Mouse (Mus musculus) heart, postnatal 10 days (tissue): ENCODE measurements at regions not wholly inside any gene's neighbourhood (a gene's known extent, or its start where the extent isn't known, plus 50 kb on each side); places are given as distances from the start of the nearest gene placed in this dataset.

Experiments used
- DNase-seq, 2 experiments: peaks; one replicate each; pipeline ENCODE4 v3.0.0; 2021
- intact Hi-C: fragments of 180-260 bp; cut with DNase I; formaldehyde crosslinking; loops from one replicate; pipeline ENCODE4 v1.15.1; 2025

DNA sequence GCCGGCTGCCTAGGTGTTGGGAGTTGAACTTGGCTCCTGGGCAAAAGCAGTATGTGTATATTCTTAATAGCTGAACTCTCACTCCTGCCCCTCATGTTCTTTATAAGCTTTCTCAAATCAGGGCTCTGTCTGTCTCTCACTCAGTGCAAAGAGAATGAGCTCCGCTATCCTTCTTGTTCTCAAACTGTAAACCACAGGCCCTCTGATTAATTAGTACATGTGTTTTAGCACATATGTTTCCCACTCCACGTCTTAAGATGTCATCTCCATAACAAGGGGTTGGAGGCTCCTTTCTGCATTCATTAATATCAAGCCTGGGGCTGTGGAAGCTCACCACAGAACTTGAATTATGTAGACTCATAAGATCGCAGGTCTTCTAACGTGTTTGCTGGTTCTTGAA lies 104.7 kb downstream of the Nsun3 start:
- intact Hi-C loops: no loop called here
- DNase-seq: no peak

GRCm38 (mm10) chr16:62676815-62677214 lies 109.8 kb downstream of the Nsun3 start:
- intact Hi-C loops: no loop called here
- no peak for DNase-seq

GRCm38 (mm10) chr16:62657383-62657782 lies 129.2 kb downstream of the Nsun3 start:
- intact Hi-C loops: no loop called here
- no peak for DNase-seq

GRCm38 (mm10) chr16:62654436-62654835 lies 132.2 kb downstream of the Nsun3 start:
- no peak for DNase-seq
- intact Hi-C loops: no loop called here

DNA sequence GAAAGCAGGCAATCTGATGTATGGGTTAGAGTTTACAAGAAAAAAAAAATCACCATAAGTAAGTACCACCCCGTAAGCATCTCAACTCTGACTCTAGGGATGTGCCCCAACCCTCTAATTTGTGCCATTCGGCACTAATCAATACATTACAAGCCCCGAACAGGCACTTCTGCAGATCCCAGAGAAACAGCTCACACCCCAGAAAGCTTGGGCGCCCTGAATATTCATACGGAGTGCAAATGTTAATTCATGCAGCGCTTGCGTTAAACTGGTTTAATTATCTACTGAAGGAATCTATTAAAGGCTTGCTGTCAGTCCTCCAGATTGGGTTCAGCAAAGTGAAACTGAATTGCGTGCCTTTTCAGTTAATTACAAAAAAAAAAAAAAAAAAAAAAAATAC lies 132.8 kb downstream of the Nsun3 start:
- intact Hi-C loops: no loop called here

GRCm38 (mm10) chr16:62652769-62653465 lies 133.7 kb downstream of the Nsun3 start:
- intact Hi-C loops: no loop called here
- no peak for DNase-seq

More for the DNA sequence above, 132.8 kb downstream of the Nsun3 start:
- no peak for DNase-seq

DNA sequence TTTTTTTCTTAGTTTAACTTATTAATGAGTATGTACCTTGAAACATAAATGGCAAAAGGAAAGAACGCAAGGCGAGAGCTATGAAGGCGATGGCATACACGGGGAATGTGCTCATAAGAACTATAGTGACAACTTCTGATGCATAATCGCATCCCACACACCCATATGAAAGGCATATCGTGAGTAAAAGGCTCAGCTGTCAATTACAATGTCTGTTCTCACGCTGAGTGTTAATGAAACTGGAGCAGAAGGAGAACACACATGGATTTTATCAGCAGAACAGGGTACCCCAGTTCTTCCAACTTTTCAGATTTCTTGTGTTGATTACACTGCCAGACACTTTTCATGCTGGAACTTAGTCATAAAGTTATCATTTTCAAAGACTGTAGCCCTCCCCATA lies 135.8 kb downstream of the Nsun3 start:
- DNase-seq: no peak
- intact Hi-C loops: no loop called here

DNA sequence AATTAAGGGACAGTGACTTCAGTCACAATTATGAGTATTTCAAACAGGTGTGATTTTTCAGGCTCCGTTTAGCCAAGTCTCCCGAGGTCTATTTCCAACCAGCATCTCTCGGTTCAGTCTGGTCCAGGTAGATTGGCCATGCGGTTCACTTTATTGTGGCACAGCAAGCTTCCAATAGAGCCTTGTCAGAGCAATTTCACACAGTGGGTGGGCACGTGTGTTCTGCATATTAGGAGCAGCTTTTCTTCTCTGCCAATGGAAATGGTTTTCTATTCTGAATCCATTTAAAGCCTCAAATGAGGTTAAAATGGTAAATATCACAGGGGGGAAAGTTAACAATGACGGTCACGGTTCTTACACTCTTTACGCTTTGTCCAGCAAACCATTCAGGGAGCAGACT lies 138.3 kb downstream of the Nsun3 start:
- intact Hi-C loops: no loop called here
- DNase-seq: no peak

DNA sequence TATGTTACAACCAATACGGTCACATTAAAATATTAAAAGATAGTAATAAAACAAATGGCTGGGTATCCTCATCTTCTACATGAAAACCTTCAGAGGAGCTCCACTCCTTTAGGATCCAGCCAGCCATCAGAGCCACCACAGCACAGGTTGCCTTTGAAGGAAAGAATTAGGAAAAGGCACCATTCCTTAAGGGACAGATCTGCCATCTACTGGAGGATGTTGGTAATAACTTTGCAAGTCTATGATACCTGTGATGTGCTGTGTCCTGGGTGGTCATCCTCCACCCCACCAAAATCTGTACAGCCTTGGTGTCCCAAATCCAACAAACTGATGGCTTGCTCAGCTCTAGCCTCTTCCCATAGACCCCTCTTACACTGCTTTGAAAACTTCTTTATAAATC lies 140.5 kb downstream of the Nsun3 start:
- peak; percentile 8 to 22 for DNase-seq
- intact Hi-C loops: loop anchor here (1.0 kb wide), 1 partner anchor 139 kb away; no protein-coding TSS in a partner anchor

GRCm38 (mm10) chr16:62642859-62643403 lies 143.7 kb downstream of the Nsun3 start:
- intact Hi-C loops: no loop called here
- no peak for DNase-seq

DNA sequence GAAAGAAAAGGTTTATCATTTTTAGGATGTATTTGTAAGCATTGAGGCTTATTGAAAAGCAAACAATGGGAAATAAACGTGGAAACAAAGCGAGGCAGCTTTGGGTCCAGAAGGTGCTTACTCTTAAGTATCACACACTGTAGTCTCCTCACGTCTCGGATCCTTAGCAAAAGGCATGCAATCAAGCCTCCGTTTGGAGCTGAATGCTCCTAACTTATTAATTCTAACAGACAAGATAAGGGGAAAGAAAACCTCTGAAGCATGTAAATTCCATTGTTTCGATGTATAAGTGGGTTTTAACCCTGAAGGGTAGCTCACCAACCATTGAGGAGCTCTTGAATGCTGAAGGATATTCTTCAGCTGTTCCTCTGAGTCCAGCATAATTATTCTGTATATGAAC lies 162.7 kb downstream of the Nsun3 start:
- intact Hi-C loops: no loop called here
- DNase-seq: no peak

GRCm38 (mm10) chr16:62610873-62611272 lies 175.7 kb downstream of the Nsun3 start:
- no peak for DNase-seq
- intact Hi-C loops: no loop called here

GRCm38 (mm10) chr16:62608617-62609016 lies 178.0 kb downstream of the Nsun3 start:
- DNase-seq: no peak
- intact Hi-C loops: no loop called here

GRCm38 (mm10) chr16:62605920-62606319 lies 180.7 kb downstream of the Nsun3 start:
- no peak for DNase-seq
- intact Hi-C loops: no loop called here

DNA sequence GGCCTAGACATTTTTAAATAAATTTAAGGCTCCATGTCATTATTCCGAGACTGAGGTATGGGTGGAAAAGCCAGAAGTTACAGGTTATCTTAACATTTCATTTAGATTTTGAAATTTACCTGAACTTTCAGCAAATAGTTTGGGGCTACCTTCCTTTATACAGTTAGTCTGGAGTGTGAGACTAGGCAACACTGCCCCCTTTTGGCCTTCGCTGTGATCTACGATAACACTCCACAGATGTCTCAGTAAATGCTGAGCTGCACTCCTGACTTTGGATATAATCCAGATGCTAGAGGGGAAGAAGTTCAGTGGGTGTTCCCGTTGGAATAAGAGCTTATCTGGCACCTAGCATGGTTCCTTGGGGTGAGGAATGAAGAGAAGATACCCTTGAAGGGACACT lies 224.6 kb downstream of the Nsun3 start:
- intact Hi-C loops: loop anchor here (5.0 kb wide), 2 partner anchors 55 to 220 kb away; no protein-coding TSS in a partner anchor
- DNase-seq: peak; percentile 27 to 41

- no peak for DNase-seq
Measured at GRCm38 (mm10) chr16:62543156-62543555, 243.5 kb downstream of the Nsun3 start.

DNA sequence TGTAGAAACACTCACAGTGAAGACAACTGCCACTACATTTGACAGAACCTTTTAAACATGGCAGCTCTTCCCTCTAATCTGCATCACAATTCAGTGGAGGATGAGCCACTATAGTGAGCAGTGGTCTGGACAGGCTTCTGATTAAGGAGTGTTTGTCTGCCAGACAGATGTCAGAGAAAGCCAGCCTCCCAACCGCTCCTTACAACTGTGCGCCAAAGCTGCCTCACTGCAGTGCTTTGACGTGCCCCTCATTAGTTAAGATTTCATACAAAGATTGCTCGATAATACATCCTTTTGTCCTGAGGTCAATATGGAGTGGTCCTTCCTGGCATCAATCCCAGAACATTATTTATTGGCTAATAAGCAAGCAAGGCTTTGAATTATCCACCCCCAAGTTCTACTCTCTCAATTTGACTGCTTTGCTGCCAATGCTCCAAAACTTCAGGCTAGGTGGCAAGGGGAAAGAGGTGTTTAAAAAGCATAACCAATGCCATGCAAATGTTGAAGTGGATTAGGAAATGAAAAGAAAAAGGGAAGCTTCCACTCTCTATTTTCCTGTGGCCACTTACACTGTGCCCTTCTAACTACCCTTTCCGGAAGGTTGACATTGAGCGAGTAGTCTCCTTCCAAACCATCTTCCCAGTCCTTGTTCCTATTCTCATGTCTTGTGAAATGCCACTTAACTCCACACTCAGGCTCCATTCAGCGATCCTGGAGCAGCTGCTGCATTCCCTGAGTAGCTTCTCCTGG lies 248.7 kb downstream of the Nsun3 start:
- intact Hi-C loops: no loop called here
- no peak for DNase-seq

More at GRCm38 (mm10) chr16:62543156-62543555, 243.5 kb downstream of the Nsun3 start:
- intact Hi-C loops: loop anchor here (5.0 kb wide), 1 partner anchor 36 kb away; no protein-coding TSS in a partner anchor

GRCm38 (mm10) chr16:62509321-62509720 lies 277.3 kb downstream of the Nsun3 start:
- DNase-seq: peak; percentile 59 to 70
- intact Hi-C loops: loop anchor here (5.0 to 10.0 kb wide), 3 partner anchors 33 to 315 kb away; no protein-coding TSS in a partner anchor

- DNase-seq: peak; percentile 35 to 56
- intact Hi-C loops: loop anchor here (1.0 to 10.0 kb wide), 4 partner anchors 35 to 318 kb away; no protein-coding TSS in a partner anchor
Measured at GRCm38 (mm10) chr16:62506725-62507482, 279.7 kb downstream of the Nsun3 start.

DNA sequence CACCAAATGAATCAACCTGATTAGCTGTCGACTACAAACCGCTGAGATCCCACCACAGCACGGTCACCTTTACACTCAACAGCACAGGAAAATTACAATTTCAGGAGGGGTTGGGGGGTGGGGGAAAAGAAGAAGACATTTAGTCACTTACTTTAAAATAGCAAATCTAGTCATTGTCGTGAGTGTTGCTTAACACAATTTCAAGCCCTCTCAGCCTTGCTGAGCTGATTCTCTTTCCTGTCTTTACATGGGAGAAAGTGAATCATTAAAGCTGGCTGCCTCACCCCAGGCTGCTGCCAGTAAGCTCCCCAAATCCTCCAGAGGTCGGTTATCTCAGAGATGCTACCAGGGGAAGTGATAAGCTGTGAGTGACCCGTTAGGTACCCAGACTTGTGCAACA lies 285.7 kb downstream of the Nsun3 start:
- intact Hi-C loops: loop anchor here (10.0 kb wide), 1 partner anchor 324 kb away; no protein-coding TSS in a partner anchor
- no peak for DNase-seq

GRCm38 (mm10) chr16:62500334-62500733 lies 286.3 kb downstream of the Nsun3 start:
- no peak for DNase-seq
- intact Hi-C loops: loop anchor here (10.0 kb wide), 1 partner anchor 324 kb away; no protein-coding TSS in a partner anchor
